In the genomic region with DNA sequence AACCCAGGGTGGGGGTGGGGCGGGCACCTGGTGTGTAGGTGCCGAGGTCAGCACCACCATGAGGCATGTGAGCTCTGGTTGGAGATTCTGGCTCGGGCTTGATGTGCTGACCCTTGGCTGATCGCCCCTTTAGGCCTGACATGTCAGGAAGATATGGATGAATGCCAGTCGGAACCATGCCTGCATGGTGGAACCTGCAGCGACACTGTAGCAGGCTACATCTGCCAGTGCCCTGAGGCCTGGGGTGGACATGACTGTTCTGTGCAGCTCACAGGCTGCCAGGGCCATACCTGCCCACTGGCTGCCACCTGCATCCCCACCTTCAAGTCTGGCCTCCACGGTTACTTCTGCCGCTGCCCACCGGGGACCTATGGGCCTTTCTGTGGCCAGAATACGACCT, we compare ENCODE assay signal across 23 mouse cellular contexts. TPM values are rescaled to one million over a fixed set of nuclear protein-coding genes. Genes with fewer than 3 reads are reported as not detected.
"Had no signal": no experiment of that assay in that cellular context is flagged by ENCODE, and none has a peak within 500 bp of the region (broad histone marks: within the 10 kb centered on the region; RNA-seq: fewer than 3 reads in every experiment).

No protein-coding gene starts in this region.

- H3K9me3 ChIP-seq: limb, embryonic 15.5 days; midbrain, embryonic 10.5 days; midbrain, embryonic 13.5 days; neural tube, embryonic 13.5 days; stomach, embryonic 15.5 days had no signal

- H3K4me3 ChIP-seq: limb, embryonic 12.5 days; limb, embryonic 15.5 days; midbrain, embryonic 10.5 days; midbrain, embryonic 13.5 days; myocyte; neural tube, embryonic 13.5 days; stomach, embryonic 15.5 days had no signal

- ATAC-seq: liver, postnatal 0 days; midbrain, embryonic 13.5 days; midbrain, embryonic 16.5 days had no signal

- H3K27ac ChIP-seq: limb, embryonic 12.5 days; limb, embryonic 15.5 days; liver, embryonic 14.5 days; midbrain, embryonic 10.5 days; midbrain, embryonic 13.5 days; neural tube, embryonic 13.5 days; stomach, embryonic 15.5 days had no signal

- H3K9ac ChIP-seq: limb, embryonic 12.5 days; limb, embryonic 15.5 days; liver, embryonic 14.5 days; liver, postnatal 0 days; lung, embryonic 14.5 days; midbrain, embryonic 13.5 days; neural tube, embryonic 13.5 days; stomach, embryonic 15.5 days had no signal

- H3K36me3 ChIP-seq: limb, embryonic 12.5 days; limb, embryonic 15.5 days; neural tube, embryonic 13.5 days; stomach, embryonic 15.5 days had no signal

- DNase-seq: kidney, postnatal 14 days; kidney, postnatal 4 days; left cerebral cortex, postnatal 4 days; liver, postnatal 0 days; lung, embryonic 14.5 days; lung, postnatal 10 days; lung, postnatal 36 days; retina, postnatal 1 day; right cerebral cortex, postnatal 25 days; spleen, adult 18-20 months; thymus, adult 18-20 months; thymus, postnatal 36 days had no signal

- H3K4me2 ChIP-seq: limb, embryonic 12.5 days; limb, embryonic 15.5 days; liver, embryonic 11.5 days; lung, embryonic 14.5 days; midbrain, embryonic 13.5 days; neural tube, embryonic 13.5 days; stomach, embryonic 15.5 days had no signal

RNA-seq across cellular contexts. Expression of a gene that starts 13.9 kb away (rescaled TPM):
- total RNA-seq: neutrophil, adult 5-6 weeks had no signal
- polyA plus RNA-seq: myocyte had no signal
